Mouse (Mus musculus): ENCODE results near the gene Asah2. TPM values are rescaled to one million over a fixed set of nuclear protein-coding genes. Genes with fewer than 3 reads are reported as not detected.

Asah2 gene
- polyA plus RNA-seq, 1 experiment from 2014 or later: 4.4 TPM

- DNase-seq (ENCODE audit: low spot score): no peak
- no peaks in the 10 kb centered on the region for H3K27me3 ChIP-seq (ENCODE audit: control insufficient read depth, insufficient read depth, low read length)
- H3K36me3 ChIP-seq (ENCODE audit: control insufficient read depth, insufficient read depth, low read length): no peaks in the 10 kb centered on the region
Observed at GRCm38 (mm10) chr19:31954267-31954666, 153.7 kb downstream of the Asah2 start.

GRCm38 (mm10) chr19:31953799-31954198 is 154.2 kb downstream of the Asah2 start:
- no peak overlapping the region for H3K4me2 ChIP-seq (replicated peaks; ENCODE audit: low read depth)
- H3K4me1 ChIP-seq (replicated peaks; ENCODE audit: control insufficient read depth, insufficient read depth): no peaks in the 10 kb centered on the region
- 85% methylated on average over 2 of the region's 2 CpGs for WGBS
- no peaks in the 10 kb centered on the region for H3K36me3 ChIP-seq (ENCODE audit: control insufficient read depth, insufficient read depth, low read length)
- H3K9ac ChIP-seq (ENCODE audit: low read length): no peak overlapping the region
- no peak for ATAC-seq (ENCODE audit: low FRiP score, low TSS enrichment)
- H3K4me3 ChIP-seq (ENCODE audit: low read depth, low read length): no peak overlapping the region
- no peak for DNase-seq (ENCODE audit: low spot score)
- no peak overlapping the region for H3K27ac ChIP-seq (replicated peaks)
- no peaks in the 10 kb centered on the region for H3K9me3 ChIP-seq (ENCODE audit: control insufficient read depth, low read length)
- no peak for TF ChIP-seq EP300 (optimal IDR thresholded peaks at IDR 0.05)
- no peak for TF ChIP-seq CTCF (IDR thresholded peaks at IDR 0.05; ENCODE audit: low read depth)
- no peaks in the 10 kb centered on the region for H3K27me3 ChIP-seq (ENCODE audit: control insufficient read depth, insufficient read depth, low read length)

More at GRCm38 (mm10) chr19:31954267-31954666, 153.7 kb downstream of the Asah2 start:
- TF ChIP-seq EP300 (optimal IDR thresholded peaks at IDR 0.05): no peak
- TF ChIP-seq CTCF (IDR thresholded peaks at IDR 0.05; ENCODE audit: low read depth): no peak
- WGBS: 81% methylated on average over 4 of the region's 4 CpGs
- Histone ChIP-seq H3K9me3 (ENCODE audit: control insufficient read depth, low read length) (no peaks in the 10 kb centered on the region), H3K4me2 (replicated peaks; ENCODE audit: low read depth) (no peak overlapping the region), H3K4me1 (replicated peaks; ENCODE audit: control insufficient read depth, insufficient read depth) (no peaks in the 10 kb centered on the region), H3K4me3 (ENCODE audit: low read depth, low read length) (no peak overlapping the region), H3K9ac (ENCODE audit: low read length) (no peak overlapping the region), H3K27ac (replicated peaks) (no peak overlapping the region)
- ATAC-seq (ENCODE audit: low FRiP score, low TSS enrichment): no peak

GRCm38 (mm10) chr19:31950793-31951489 is 157.1 kb downstream of the Asah2 start:
- Histone ChIP-seq H3K4me3 (ENCODE audit: low read depth, low read length) (no peak overlapping the region), H3K4me1 (replicated peaks; ENCODE audit: control insufficient read depth, insufficient read depth) (no peaks in the 10 kb centered on the region), H3K27ac (replicated peaks) (no peak overlapping the region), H3K4me2 (replicated peaks; ENCODE audit: low read depth) (no peak overlapping the region), H3K27me3 (ENCODE audit: control insufficient read depth, insufficient read depth, low read length) (no peaks in the 10 kb centered on the region), H3K9ac (ENCODE audit: low read length) (no peak overlapping the region), H3K9me3 (ENCODE audit: control insufficient read depth, low read length) (no peaks in the 10 kb centered on the region), H3K36me3 (ENCODE audit: control insufficient read depth, insufficient read depth, low read length) (no peaks in the 10 kb centered on the region)
- TF ChIP-seq EP300 (optimal IDR thresholded peaks at IDR 0.05) (no peak), CTCF (IDR thresholded peaks at IDR 0.05; ENCODE audit: low read depth) (no peak)
- ATAC-seq (ENCODE audit: low FRiP score, low TSS enrichment) (no peak), DNase-seq (ENCODE audit: low spot score) (no peak)
- WGBS: 69% methylated on average over 7 of the region's 7 CpGs

Other genes with a start within 250 kb of the Asah2 start
- gene A1cf, start 239.4 kb downstream of the Asah2 start, polyA plus RNA-seq (2015; fragmentation: Nextera tagmentation; extraction: Ambion mirVana): 0.10 and 0.12 TPM in 2 replicates

Measured in stomach, postnatal 0 days (tissue).